Mouse (Mus musculus) duodenum, adult 2 months (tissue): ENCODE data around the gene Rhpn2. TPM values are rescaled to one million over a fixed set of nuclear protein-coding genes. Genes with fewer than 3 reads are reported as not detected.

Experiments used
- polyA plus RNA-seq: library from polyadenylated mRNA; depleted of rRNA; stranded (reverse); fragments of >200 nt; gene quantifications from 2 replicates; pipeline ENCODE4 v1.2.3, GENCODE M21; 2012; ENCODE audit warnings: low replicate concordance; rRNA removed

Rhpn2 gene
- polyA plus RNA-seq, result 18.1 and 19.7 TPM in 2 replicates

GRCm38 (mm10) chr7:35333692-35334526 is at the start of gene Rhpn2:
Gene Rhpn2 (plus strand): TSS chr7:35334170.

GRCm38 (mm10) chr7:35317729-35318609 is 16.0 kb upstream of the Rhpn2 start, which contains the start of gene Gpatch1:
Gene Gpatch1 (minus strand): TSS chr7:35318440.

GRCm38 (mm10) chr7:35396542-35397168 is 62.7 kb downstream of the Rhpn2 start, which contains the start of the genes Faap24 and Cep89:
Gene Faap24 (minus strand): TSS chr7:35396836.
Gene Cep89 (plus strand): TSS chr7:35397035.

Other genes starting within 250 kb of the Rhpn2 start
- 66.5 and 135 TPM in 2 replicates for gene Cebpa, start 214.9 kb upstream of the Rhpn2 start, polyA plus RNA-seq
- 0.21 and 3.0 TPM in 2 replicates for gene Slc7a10, start 147.8 kb upstream of the Rhpn2 start, polyA plus RNA-seq
- gene Lrp3, start 118.7 kb upstream of the Rhpn2 start, polyA plus RNA-seq, result 4.8 and 6.0 TPM in 2 replicates
- gene Gpatch1, start 15.7 kb upstream of the Rhpn2 start, polyA plus RNA-seq, result 0.78 and 1.1 TPM in 2 replicates
- 3.8 and 3.9 TPM in 2 replicates for gene Faap24, start 62.7 kb downstream of the Rhpn2 start, polyA plus RNA-seq
- gene Cep89, start 62.9 kb downstream of the Rhpn2 start, polyA plus RNA-seq, result 6.6 and 10.2 TPM in 2 replicates
- 124 and 334 TPM in 2 replicates for gene Slc7a9, start 114.6 kb downstream of the Rhpn2 start, polyA plus RNA-seq
- 0.04 TPM in 1 of 2 replicates, not detected in the other for gene Tdrd12, start 203.6 kb downstream of the Rhpn2 start, polyA plus RNA-seq
- 62.8 and 85.5 TPM in 2 replicates for gene Nudt19, start 222.1 kb downstream of the Rhpn2 start, polyA plus RNA-seq